Mouse (Mus musculus): ENCODE results near the gene Olfr222.

Gene Olfr222

GRCm38 (mm10) chr11:59541324-59541723 is 34.7 kb downstream of the Olfr222 start, which contains the start of gene Nlrp3:
Gene Nlrp3 (plus strand): TSS chr11:59541568.
- DNase-seq (ENCODE audit: low read depth, low spot score): no peak

DNA sequence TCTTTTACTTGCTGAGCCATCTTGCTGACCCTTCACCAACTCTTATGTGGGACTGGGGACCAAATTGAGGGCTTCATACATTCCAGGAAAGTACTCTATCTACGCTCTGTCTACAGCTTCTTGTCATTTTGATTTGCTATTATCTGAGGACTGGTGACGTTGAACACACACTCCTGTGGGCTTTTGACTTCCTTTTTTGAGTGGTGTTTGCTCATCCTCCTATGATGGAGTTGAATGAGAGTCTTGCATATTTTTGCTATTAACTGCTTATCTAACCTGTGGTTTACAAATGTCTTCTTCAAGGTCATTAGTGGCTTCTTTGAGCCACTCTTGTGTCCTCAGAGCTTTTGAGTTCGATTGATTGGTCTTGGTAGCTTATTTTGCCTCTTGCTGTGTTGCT is 35.9 kb downstream of the Olfr222 start:
- DNase-seq (ENCODE audit: low read depth, low spot score): no peak

DNA sequence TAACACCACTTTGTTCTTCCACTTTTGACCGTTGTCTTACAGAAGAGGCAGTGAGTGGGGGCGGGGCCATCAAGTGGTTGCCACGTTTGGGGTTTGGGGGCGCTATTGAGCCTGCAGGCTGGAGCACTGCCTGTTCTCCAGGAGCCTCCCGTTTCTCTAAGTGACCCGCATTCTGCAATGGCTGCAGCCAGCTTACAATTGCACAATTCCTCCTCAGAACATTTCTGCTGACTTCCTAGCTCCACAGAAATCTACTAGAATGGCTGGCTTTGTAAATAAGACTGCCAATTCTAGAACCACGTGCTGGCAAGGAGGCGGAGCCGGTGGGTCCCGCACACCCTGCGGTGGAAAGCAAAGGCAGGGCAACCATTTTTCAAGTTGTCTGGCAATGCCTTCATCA is 37.6 kb downstream of the Olfr222 start:
- DNase-seq (ENCODE audit: low read depth, low spot score): no peak

DNA sequence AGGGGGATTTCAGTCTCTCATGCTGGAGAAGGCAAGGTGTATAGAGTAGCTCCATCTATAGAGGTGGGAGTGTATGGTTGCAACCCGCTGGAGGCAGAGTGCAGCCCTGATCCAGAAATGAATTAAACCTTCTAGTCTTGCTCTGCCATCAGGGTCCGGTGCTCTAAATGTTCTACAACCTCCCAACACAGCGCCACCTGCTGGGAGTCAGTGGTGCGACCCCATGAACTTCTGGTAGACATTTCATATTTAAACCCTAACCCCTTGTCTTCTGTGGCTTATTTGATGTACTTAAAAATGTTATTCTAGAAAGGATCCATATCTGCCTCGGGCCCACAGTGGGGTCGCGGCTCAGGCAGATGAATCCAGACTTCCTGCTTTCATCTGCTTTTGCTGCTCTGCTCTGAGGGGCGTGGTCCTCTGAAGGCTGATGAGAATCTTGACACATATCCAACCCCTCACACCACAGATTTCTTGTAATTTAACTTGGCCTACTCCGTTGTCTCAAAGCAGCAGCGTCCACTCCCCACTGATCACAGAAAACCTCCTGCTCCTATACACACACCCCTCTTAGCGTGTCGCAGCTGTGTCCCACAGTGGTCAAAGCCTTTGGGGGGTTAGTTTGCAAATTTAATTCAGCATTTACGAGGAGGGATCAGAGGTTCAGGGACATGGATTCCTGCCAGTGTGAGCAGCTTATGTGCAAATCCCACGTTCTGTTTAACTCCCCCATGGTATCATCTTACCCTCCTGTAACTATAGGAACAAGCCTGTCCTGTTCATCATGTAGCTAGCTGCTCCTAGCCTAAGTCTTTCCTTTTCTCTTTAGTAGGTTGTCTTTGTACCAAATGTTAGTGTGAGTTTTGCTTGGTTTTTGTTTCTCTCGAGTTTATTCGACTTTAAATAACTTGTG is 38.6 kb downstream of the Olfr222 start:
- DNase-seq (ENCODE audit: low read depth, low spot score): no peak

DNA sequence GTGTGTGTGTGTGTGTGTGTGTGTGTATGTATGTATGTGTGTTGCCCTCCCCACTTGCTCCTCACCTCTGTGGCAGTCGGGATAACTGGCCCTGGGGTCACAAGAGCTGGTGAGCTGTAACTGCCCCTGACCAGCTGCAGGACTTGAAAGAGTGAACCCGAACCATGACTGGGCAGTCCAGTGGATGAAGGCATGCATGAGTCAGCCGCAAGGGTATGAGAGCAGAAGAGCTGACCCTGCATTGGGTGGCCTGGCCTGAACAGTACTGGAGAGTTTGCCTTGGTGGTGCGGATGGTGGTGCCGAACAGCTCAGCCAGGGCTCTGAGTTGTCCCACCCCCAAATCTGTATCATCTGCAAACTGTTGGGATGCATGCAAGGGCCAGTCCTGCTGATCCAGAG is 44.5 kb downstream of the Olfr222 start:
- no peak for DNase-seq (ENCODE audit: low read depth, low spot score)

GRCm38 (mm10) chr11:59530870-59531535 is 45.0 kb downstream of the Olfr222 start:
- no peak for DNase-seq (ENCODE audit: low read depth, low spot score)

GRCm38 (mm10) chr11:59530221-59530620 is 45.8 kb downstream of the Olfr222 start:
- no peak for DNase-seq (ENCODE audit: low read depth, low spot score)

DNA sequence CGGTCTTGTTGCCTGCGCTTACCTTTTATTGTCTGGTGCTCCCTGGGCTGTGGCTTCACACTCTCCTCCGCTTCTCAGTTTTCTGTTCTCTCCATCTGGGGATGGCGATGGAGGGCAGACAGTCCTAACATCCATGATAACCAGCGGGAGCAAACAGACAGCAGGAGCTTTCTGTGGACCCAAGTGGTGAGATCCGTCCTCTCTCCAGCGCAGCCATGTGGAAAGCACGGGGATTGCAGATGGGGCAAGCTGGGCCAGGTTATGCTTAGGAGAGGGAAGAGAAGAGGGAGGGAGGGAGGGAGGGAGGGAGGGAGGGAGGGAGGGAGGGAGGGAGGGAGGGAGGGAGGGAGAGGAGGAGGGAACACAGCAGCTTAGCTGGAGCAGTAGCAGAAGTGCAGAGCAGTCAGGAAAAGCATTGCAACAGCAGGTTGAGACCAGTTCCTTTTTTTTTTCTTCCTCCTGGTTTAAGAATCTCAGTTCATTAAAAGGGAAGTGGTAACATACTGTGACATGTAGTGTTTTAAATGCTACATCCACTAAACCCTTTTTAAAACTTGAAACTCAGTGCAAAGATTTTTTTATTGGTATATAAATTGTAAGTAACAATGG is 49.5 kb downstream of the Olfr222 start, which contains the start of gene Zkscan17:
Gene Zkscan17 (minus strand): TSS at position 280 of the 609 bp plus-strand sequence.
- no peak for DNase-seq (ENCODE audit: low read depth, low spot score)

DNA sequence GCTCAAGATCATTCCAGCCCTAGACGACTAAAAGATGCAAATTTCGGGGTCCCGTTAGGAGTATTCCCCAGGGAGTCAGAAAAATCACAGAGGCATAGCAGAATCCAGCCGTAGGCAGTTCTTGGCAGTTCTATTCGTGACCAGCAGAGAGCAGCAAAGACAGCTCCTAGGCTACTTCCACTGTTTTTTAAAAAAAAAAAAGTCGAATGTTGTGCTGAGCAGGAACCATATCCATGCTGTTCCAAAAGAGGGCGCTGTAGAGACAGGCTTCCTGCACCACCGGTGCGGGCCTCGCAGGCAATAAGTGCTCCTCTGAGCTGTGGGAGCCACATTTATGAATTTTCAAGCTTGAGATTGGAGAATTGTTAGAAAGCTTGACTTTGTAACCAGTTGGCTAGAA is 50.8 kb downstream of the Olfr222 start:
- no peak for DNase-seq (ENCODE audit: low read depth, low spot score)

DNA sequence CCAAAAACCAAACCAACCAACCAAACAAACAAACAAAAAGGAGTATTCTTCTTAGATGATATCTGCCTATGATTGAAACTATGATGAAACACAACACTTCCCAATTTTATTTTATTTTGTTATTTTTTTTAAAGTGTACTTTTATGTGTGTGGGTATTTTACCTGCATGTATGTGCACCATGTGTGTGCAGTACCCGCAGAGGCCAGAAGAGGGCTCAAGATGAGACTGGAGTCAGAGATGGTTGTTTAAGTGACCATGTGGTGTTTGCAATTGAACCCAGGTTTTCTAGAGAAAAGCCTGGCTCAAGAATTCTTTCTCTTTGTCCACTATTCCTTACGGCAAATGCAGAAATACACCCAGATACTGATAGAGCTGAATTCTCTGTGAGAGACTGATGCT is 51.9 kb downstream of the Olfr222 start:
- DNase-seq (ENCODE audit: low read depth, low spot score): no peak

Data from c-Kit-negative CD71-positive TER-119-positive erythroid progenitor cells, embryonic 14.5 days (primary cell).